Mouse (Mus musculus) CH12.LX (cell line): ENCODE data around the gene Ager. TPM values are rescaled to one million over a fixed set of nuclear protein-coding genes. Genes with fewer than 3 reads are reported as not detected.

Experiments
- DNase-seq: peaks from one replicate; pipeline ENCODE4 v3.0.0-alpha.2; 2013; ENCODE audit errors: extremely low read depth
- H3K27ac ChIP-seq: 2 replicates; pipeline ENCODE4 v1.5.1; 2012; ENCODE audit warnings: low read depth, mild to moderate bottlenecking, control low read depth, moderate library complexity; ENCODE audit not compliant: insufficient read depth
- H3K27me3 ChIP-seq: replicated peaks from 2 replicates; pipeline ENCODE3; 2012; ENCODE audit warnings: inconsistent platforms
- H3K36me3 ChIP-seq, 2 experiments: replicated peaks in 1 of 2; 2 replicates each; pipeline versions ENCODE3 to v1.6.1; 2012; ENCODE audit warnings: inconsistent platforms in 1 of 2, low read length in 1 of 2, mild to moderate bottlenecking in 1 of 2, mixed read lengths in 1 of 2, moderate library complexity in 1 of 2; ENCODE audit not compliant: control insufficient read depth in 1 of 2, insufficient read depth in 1 of 2
- H3K4me1 ChIP-seq, 2 experiments: 2 replicates each; pipeline ENCODE4 v1.6.1; 2012; ENCODE audit warnings: inconsistent platforms in 1 of 2, moderate library complexity in 1 of 2; ENCODE audit not compliant: insufficient read depth in 2 of 2, control insufficient read depth in 1 of 2
- H3K4me2 ChIP-seq: 2 replicates; pipeline ENCODE4 v1.6.1; 2012; ENCODE audit warnings: low read depth, mild to moderate bottlenecking, control low read depth; ENCODE audit not compliant: poor library complexity, insufficient read depth, severe bottlenecking
- H3K4me3 ChIP-seq, 3 experiments: fragments of 150-350 bp in 1 of 3; sonication (generic) in 1 of 3; replicated peaks in 1 of 3; 2 replicates each; pipeline versions ENCODE3 to v1.5.1; 2011 to 2012; ENCODE audit warnings: low read depth in 2 of 3, low read length in 2 of 3, mild to moderate bottlenecking in 2 of 3, moderate library complexity in 2 of 3, control low read depth in 1 of 3, improper control_type of control experiment in 1 of 3, inconsistent platforms in 1 of 3, mixed read lengths in 1 of 3; ENCODE audit not compliant: poor library complexity in 1 of 3
- H3K79me2 ChIP-seq: replicated peaks from 2 replicates; pipeline ENCODE4 v1.6.1; 2012; ENCODE audit warnings: mild to moderate bottlenecking, moderate library complexity; ENCODE audit not compliant: control insufficient read depth, poor library complexity, insufficient read depth, severe bottlenecking; ENCODE audit errors: extremely low read depth
- H3K9ac ChIP-seq: 2 replicates; pipeline ENCODE4 v1.6.1; 2012; ENCODE audit warnings: low read depth, mild to moderate bottlenecking, control low read depth, moderate library complexity; ENCODE audit not compliant: insufficient read depth
- H3K9me3 ChIP-seq: replicated peaks from 2 replicates; pipeline ENCODE3; 2012; ENCODE audit warnings: low read length, inconsistent platforms, mixed read lengths
- CHD1 ChIP-seq: IDR thresholded peaks from 2 replicates; pipeline ENCODE4 v1.6.1; 2012; ENCODE audit warnings: low read depth, low read length, improper control_type of control experiment, inconsistent platforms
- CTCF ChIP-seq, 2 experiments: IDR thresholded peaks in 1 of 2; conservative IDR thresholded peaks in 1 of 2; 2 replicates each; pipeline ENCODE4 v1.5.1; 2011 to 2012; ENCODE audit warnings: low read depth in 2 of 2, low read length in 2 of 2, improper control_type of control experiment in 1 of 2, inconsistent platforms in 1 of 2, mild to moderate bottlenecking in 1 of 2, moderate library complexity in 1 of 2
- ELF1 ChIP-seq: IDR thresholded peaks from 2 replicates; pipeline ENCODE4 v1.6.1; 2014; ENCODE audit warnings: low read depth, mild to moderate bottlenecking, inconsistent platforms, low read length, improper control_type of control experiment
- EP300 ChIP-seq: IDR thresholded peaks from 2 replicates; pipeline ENCODE4 v1.6.1; 2011; ENCODE audit warnings: low read length, improper control_type of control experiment
- HCFC1 ChIP-seq: IDR thresholded peaks from 2 replicates; pipeline ENCODE4 v1.6.1; 2012; ENCODE audit warnings: low read depth, mild to moderate bottlenecking, inconsistent platforms, low read length, improper control_type of control experiment
- JUN ChIP-seq: IDR thresholded peaks from 2 replicates; pipeline ENCODE4 v1.6.1; 2011; ENCODE audit warnings: low read depth, mild to moderate bottlenecking, low read length, improper control_type of control experiment, moderate library complexity; ENCODE audit not compliant: insufficient read depth
- JUND ChIP-seq: conservative IDR thresholded peaks from 2 replicates; pipeline ENCODE4 v1.6.1; 2011; ENCODE audit warnings: low read depth, low read length, improper control_type of control experiment
- KAT2A ChIP-seq: IDR thresholded peaks from 2 replicates; pipeline ENCODE4 v1.6.1; 2012; ENCODE audit warnings: low read length, improper control_type of control experiment, inconsistent platforms; ENCODE audit not compliant: insufficient replicate concordance
- MAX ChIP-seq: IDR thresholded peaks from 2 replicates; pipeline ENCODE4 v1.6.1; 2011; ENCODE audit warnings: low read length, improper control_type of control experiment
- MYC ChIP-seq: IDR thresholded peaks from 2 replicates; pipeline ENCODE4 v1.6.1; 2011; ENCODE audit warnings: low read depth, mild to moderate bottlenecking, improper control_type of control experiment, low read length
- NRF1 ChIP-seq: IDR thresholded peaks from 2 replicates; pipeline ENCODE4 v1.6.1; 2014; ENCODE audit warnings: low read depth, mild to moderate bottlenecking, inconsistent platforms, low read length, improper control_type of control experiment, moderate library complexity
- RAD21 ChIP-seq: IDR thresholded peaks from 2 replicates; pipeline ENCODE4 v1.6.1; 2011; ENCODE audit warnings: low read depth, mild to moderate bottlenecking, low read length, improper control_type of control experiment, moderate library complexity
- RCOR1 ChIP-seq: conservative IDR thresholded peaks from 2 replicates; pipeline ENCODE4 v1.6.1; 2012; ENCODE audit warnings: low read depth, mild to moderate bottlenecking, inconsistent platforms, low read length, improper control_type of control experiment
- SIN3A ChIP-seq: IDR thresholded peaks from 2 replicates; pipeline ENCODE4 v1.6.1; 2012; ENCODE audit warnings: low read length, improper control_type of control experiment, inconsistent platforms
- SMC3 ChIP-seq: IDR thresholded peaks from 2 replicates; pipeline ENCODE4 v1.6.1; 2011; ENCODE audit warnings: low read depth, low read length, improper control_type of control experiment
- USF1 ChIP-seq: IDR thresholded peaks from 2 replicates; pipeline ENCODE4 v1.6.1; 2014; ENCODE audit warnings: low read depth, mild to moderate bottlenecking, inconsistent platforms, low read length, improper control_type of control experiment
- USF2 ChIP-seq: conservative IDR thresholded peaks from 2 replicates; pipeline ENCODE4 v1.6.1; 2011; ENCODE audit warnings: low read depth, low read length, improper control_type of control experiment
- ZKSCAN1 ChIP-seq: IDR thresholded peaks from 2 replicates; pipeline ENCODE4 v1.6.1; 2012; ENCODE audit warnings: low read depth, inconsistent platforms, low read length, improper control_type of control experiment, borderline replicate concordance
- ZMIZ1 ChIP-seq: IDR thresholded peaks from 2 replicates; pipeline ENCODE4 v1.6.1; 2012; ENCODE audit warnings: low read depth, mild to moderate bottlenecking, inconsistent platforms, low read length, improper control_type of control experiment
- dilution Hi-C: fragments of 300-500 bp; cut with MboI; formaldehyde crosslinking; loops from 2 replicates; pipeline ENCODE4 v1.14.3; 2020; ENCODE audit warnings: low sequenced_read_pairs; ENCODE audit not compliant: extremely low pct_unique_long_range_greater_than_20kb, extremely low pct_ligation_motif_present
- in situ Hi-C: fragments of 300-500 bp; cut with MboI; formaldehyde crosslinking; loops from 3 replicates; pipeline ENCODE4 v1.14.3; 2019; ENCODE audit warnings: low sequenced_read_pairs, low pct_ligation_motif_present, low pct_unique_long_range_greater_than_20kb, mixed read lengths
- polyA plus RNA-seq: library from polyadenylated mRNA; unstranded; fragments of >175 nt; gene quantifications from 2 replicates; pipeline ENCODE4 v1.2.1, GENCODE M21; 2012; ENCODE audit warnings: low read depth; ENCODE audit not compliant: insufficient read length
- total RNA-seq, 2 experiments: library from RNA; depleted of rRNA; stranded (reverse); fragments of 300-350 nt in 1 of 2; fragments of >200 nt in 1 of 2; gene quantifications; 2 replicates each; pipeline ENCODE4 v1.2.3; 2012 to 2014

Ager gene
- total and polyA plus RNA-seq, 3 experiments = 0.55 to 3.5 (median 0.81) TPM

GRCm38 (mm10) chr17:34621006-34621405, 23.3 kb downstream of the Ager start:
- no peak for DNase-seq
- Histone ChIP-seq H3K27me3 (peaks cover 9% of the 10 kb centered on the region), H3K4me1 (peaks cover 2 to 3% of the 10 kb centered on the region in 2 experiments; a peak in 2 of 4 replicates), H3K4me3 (no peak overlapping the region), H3K36me3 (no peaks in the 10 kb centered on the region), H3K79me2 (no peaks in the 10 kb centered on the region), H3K9ac (no peak overlapping the region), H3K27ac (no peak overlapping the region), H3K4me2 (no peak overlapping the region), H3K9me3 (no peaks in the 10 kb centered on the region)
- in situ Hi-C loops (no loop called here), dilution Hi-C loops (no loop called here)
- TF ChIP-seq CTCF (conservative IDR thresholded peaks at IDR 0.05 in 1 of 2, IDR thresholded peaks at IDR 0.05 in 1 of 2; ENCODE audit: low read depth in 2 of 2, low read length in 2 of 2) (no peak), USF2 (no peak), EP300 (no peak), HCFC1 (no peak), JUN (no peak), ELF1 (no peak), ZKSCAN1 (no peak), RCOR1 (no peak), NRF1 (no peak), ZMIZ1 (no peak), MYC (no peak), JUND (no peak), KAT2A (no peak), USF1 (no peak), SIN3A (no peak), MAX (no peak), RAD21 (no peak)

GRCm38 (mm10) chr17:34623161-34623560, 25.5 kb downstream of the Ager start:
- no peak overlapping the region for H3K9ac ChIP-seq
- H3K79me2 ChIP-seq = no peaks in the 10 kb centered on the region
- in situ Hi-C loops = no loop called here
- no peak for DNase-seq
- peaks cover 4 to 6% of the 10 kb centered on the region in 2 experiments; a peak in 3 of 4 replicates for H3K4me1 ChIP-seq
- no peak overlapping the region for H3K27ac ChIP-seq
- TF ChIP-seq NRF1 (no peak), SMC3 (peak; percentile 43), RAD21 (peak; percentile 72), CHD1 (no peak), CTCF (conservative IDR thresholded peaks at IDR 0.05 in 1 of 2, IDR thresholded peaks at IDR 0.05 in 1 of 2; ENCODE audit: low read depth in 2 of 2, low read length in 2 of 2) (peak in 1 of 2 experiments; percentile 67; a peak in 3 of 4 replicates)
- H3K4me2 ChIP-seq = no peak overlapping the region
- H3K36me3 ChIP-seq = no peaks in the 10 kb centered on the region
- dilution Hi-C loops = no loop called here
- peaks cover 2% of the 10 kb centered on the region for H3K9me3 ChIP-seq
- H3K4me3 ChIP-seq = no peak overlapping the region
- H3K27me3 ChIP-seq = peaks cover 29% of the 10 kb centered on the region
